Comparison of ENCODE assay signal across 17 mouse cellular contexts in genomic region chr6:32990061-32990633, GRCm38 (mm10).
DNase-seq lines count a peak whose midpoint lies in the region; ATAC-seq lines count a peak whose summit lies in the region.
"Had no signal": no experiment of that assay in that cellular context is flagged by ENCODE, and none has a peak within 500 bp of the region (broad histone marks: within the 10 kb centered on the region; RNA-seq: fewer than 3 reads in every experiment).

No protein-coding gene starts in this region.

- H3K9me3 ChIP-seq in heart, embryonic 11.5 days (replicated peaks; ENCODE audit: control insufficient read depth, low read length), result no peaks in the 10 kb centered on the region
- no peaks in the 10 kb centered on the region for H3K9me3 ChIP-seq in midbrain, embryonic 15.5 days
- H3K9me3 ChIP-seq in midbrain, embryonic 13.5 days, result no peaks in the 10 kb centered on the region
- no peaks in the 10 kb centered on the region for H3K9me3 ChIP-seq in kidney, embryonic 14.5 days (ENCODE audit: control insufficient read depth, low read length)
- H3K9me3 ChIP-seq: embryonic facial prominence, embryonic 12.5 days; forebrain, embryonic 12.5 days; hindbrain, embryonic 15.5 days had no signal

- H3K27me3 ChIP-seq in heart, embryonic 11.5 days (ENCODE audit: control insufficient read depth, insufficient read depth, low read length), result no peaks in the 10 kb centered on the region
- H3K27me3 ChIP-seq in midbrain, embryonic 15.5 days (replicated peaks), result no peaks in the 10 kb centered on the region
- H3K27me3 ChIP-seq in midbrain, embryonic 13.5 days, result no peaks in the 10 kb centered on the region
- no peaks in the 10 kb centered on the region for H3K27me3 ChIP-seq in kidney, embryonic 14.5 days (ENCODE audit: control insufficient read depth, insufficient read depth, low read length)
- H3K27me3 ChIP-seq: embryonic facial prominence, embryonic 12.5 days; forebrain, embryonic 12.5 days; hindbrain, embryonic 15.5 days had no signal

- ATAC-seq in heart, embryonic 11.5 days (replicated peaks; ENCODE audit: insufficient number of reproducible peaks, low FRiP score, low TSS enrichment), result no peak
- no peak for ATAC-seq in midbrain, embryonic 15.5 days (replicated peaks)
- ATAC-seq in midbrain, embryonic 13.5 days, result no peak
- ATAC-seq in kidney, embryonic 14.5 days (ENCODE audit: low FRiP score, low TSS enrichment), result peak; percentile 52; the same call in 1 of the 2 replicates

- 0 out of 2 replicates have a peak overlapping the region, but pooled peaks have one; percentile 39 for H3K9ac ChIP-seq in heart, embryonic 11.5 days (ENCODE audit: low read depth, low read length)
- H3K9ac ChIP-seq in midbrain, embryonic 15.5 days, result no peak overlapping the region
- no peak overlapping the region for H3K9ac ChIP-seq in midbrain, embryonic 13.5 days (replicated peaks)
- no peak overlapping the region for H3K9ac ChIP-seq in kidney, embryonic 14.5 days (ENCODE audit: low read depth, low read length)
- H3K9ac ChIP-seq: embryonic facial prominence, embryonic 12.5 days; forebrain, embryonic 12.5 days; hindbrain, embryonic 15.5 days; liver, embryonic 14.5 days had no signal

- peak overlapping the region; percentile 59 for H3K27ac ChIP-seq in heart, embryonic 11.5 days (ENCODE audit: low read depth, low read length)
- 0 out of 2 replicates have a peak overlapping the region, but pooled peaks have one; percentile 8 for H3K27ac ChIP-seq in midbrain, embryonic 15.5 days
- H3K27ac ChIP-seq in midbrain, embryonic 13.5 days, result no peak overlapping the region
- H3K27ac ChIP-seq in kidney, embryonic 14.5 days (ENCODE audit: low read depth, low read length), result no peak overlapping the region
- H3K27ac ChIP-seq: embryonic facial prominence, embryonic 12.5 days; forebrain, embryonic 12.5 days; hindbrain, embryonic 15.5 days; liver, embryonic 14.5 days had no signal

- H3K4me3 ChIP-seq in heart, embryonic 11.5 days (ENCODE audit: low read depth, low read length), result no peak overlapping the region
- no peak overlapping the region for H3K4me3 ChIP-seq in midbrain, embryonic 15.5 days
- no peak overlapping the region for H3K4me3 ChIP-seq in midbrain, embryonic 13.5 days (replicated peaks)
- H3K4me3 ChIP-seq in kidney, embryonic 14.5 days (ENCODE audit: low read length), result no peak overlapping the region
- H3K4me3 ChIP-seq: embryonic facial prominence, embryonic 12.5 days; forebrain, embryonic 12.5 days; hindbrain, embryonic 15.5 days had no signal

- H3K36me3 ChIP-seq in heart, embryonic 11.5 days (ENCODE audit: control insufficient read depth, insufficient read depth, low read length), result no peaks in the 10 kb centered on the region
- no peaks in the 10 kb centered on the region for H3K36me3 ChIP-seq in midbrain, embryonic 15.5 days (replicated peaks)
- no peaks in the 10 kb centered on the region for H3K36me3 ChIP-seq in midbrain, embryonic 13.5 days
- no peaks in the 10 kb centered on the region for H3K36me3 ChIP-seq in kidney, embryonic 14.5 days (ENCODE audit: control insufficient read depth, insufficient read depth, low read length)
- H3K36me3 ChIP-seq: embryonic facial prominence, embryonic 12.5 days; forebrain, embryonic 12.5 days; hindbrain, embryonic 15.5 days had no signal

- peak overlapping the region; percentile 47 for H3K4me2 ChIP-seq in heart, embryonic 11.5 days
- no peak overlapping the region for H3K4me2 ChIP-seq in midbrain, embryonic 15.5 days
- H3K4me2 ChIP-seq in midbrain, embryonic 13.5 days (replicated peaks), result no peak overlapping the region
- H3K4me2 ChIP-seq in kidney, embryonic 14.5 days (replicated peaks; ENCODE audit: low read depth, low read length), result no peak overlapping the region
- H3K4me2 ChIP-seq: embryonic facial prominence, embryonic 12.5 days; forebrain, embryonic 12.5 days; hindbrain, embryonic 15.5 days had no signal

- H3K4me1 ChIP-seq in heart, embryonic 11.5 days (ENCODE audit: control insufficient read depth, insufficient read depth, low read length), result peaks cover 14% of the 10 kb centered on the region
- 0 out of 2 replicates have a peak, but pooled peaks cover 3% of the 10 kb centered on the region for H3K4me1 ChIP-seq in midbrain, embryonic 15.5 days
- H3K4me1 ChIP-seq in midbrain, embryonic 13.5 days (replicated peaks), result 0 out of 2 replicates have a peak, but pooled peaks cover 4% of the 10 kb centered on the region
- 0 out of 2 replicates have a peak, but pooled peaks cover 5% of the 10 kb centered on the region for H3K4me1 ChIP-seq in kidney, embryonic 14.5 days (ENCODE audit: control insufficient read depth, insufficient read depth, low read length)
- H3K4me1 ChIP-seq: embryonic facial prominence, embryonic 12.5 days; hindbrain, embryonic 15.5 days had no signal

- DNase-seq in heart, adult 11 months, result no peak
- peak; percentile 16 for DNase-seq in yolk sac, embryonic 10.5 days (ENCODE audit: low spot score)
- no peak for DNase-seq in cerebellum, postnatal 36 days
- DNase-seq in spleen, postnatal 4 days (ENCODE audit: low spot score in 2 of 2), result no peak
- DNase-seq: cerebellum, adult 9-11 months; gastrocnemius, postnatal 10 days; lung, postnatal 36 days; retina, postnatal 1 day; spleen, adult 18-20 months had no signal

- WGBS in heart, embryonic 11.5 days (ENCODE audit: insufficient replicate concordance), result 47% methylated on average over 12 of the region's 12 CpGs
- WGBS in midbrain, embryonic 15.5 days, result 63% methylated on average over 12 of the region's 12 CpGs
- 65% methylated on average over 12 of the region's 12 CpGs for WGBS in midbrain, embryonic 13.5 days
- WGBS in kidney, embryonic 14.5 days, result 22% methylated on average over 12 of the region's 12 CpGs

Comparison
In these comparisons a context has a peak if more than half of its experiments do, and no peak if none do; other contexts are left out.
1. H3K27ac ChIP-seq: peak in heart, embryonic 11.5 days (single experiment) and midbrain, embryonic 15.5 days (single experiment); none in midbrain, embryonic 13.5 days (single experiment) and kidney, embryonic 14.5 days (single experiment).